Mouse (Mus musculus) myocyte (in vitro differentiated cells): Measurements from ENCODE around the gene Cipc.

Source experiments
- CEBPB ChIP-seq: IDR thresholded peaks from 2 replicates; pipeline ENCODE4 v1.6.1; 2011; ENCODE audit warnings: mild to moderate bottlenecking, moderate library complexity; ENCODE audit not compliant: poor library complexity, insufficient read depth, severe bottlenecking
- MAX ChIP-seq: IDR thresholded peaks from one replicate; pipeline ENCODE4 v1.6.1; 2011; ENCODE audit warnings: low read depth, mild to moderate bottlenecking, control low read depth
- MYOD1 ChIP-seq, 3 experiments: IDR thresholded peaks; one replicate each; pipeline ENCODE4 v1.6.1; 2011; ENCODE audit warnings: control low read depth in 2 of 3, low read depth in 2 of 3, mild to moderate bottlenecking in 2 of 3, moderate library complexity in 1 of 3; ENCODE audit not compliant: insufficient read length in 2 of 3, control insufficient read depth in 1 of 3
- POLR2A ChIP-seq: IDR thresholded peaks from one replicate; pipeline ENCODE4 v1.6.1; 2011; ENCODE audit warnings: low read depth, mild to moderate bottlenecking, control low read depth, moderate library complexity; ENCODE audit not compliant: insufficient read length
- POLR2AphosphoS2 ChIP-seq: IDR thresholded peaks from one replicate; pipeline ENCODE4 v1.6.1; 2011; ENCODE audit warnings: low read depth, control low read depth; ENCODE audit not compliant: insufficient read length
- TCF12 ChIP-seq: IDR thresholded peaks from one replicate; pipeline ENCODE4 v1.6.1; 2011; ENCODE audit warnings: mild to moderate bottlenecking, control low read depth; ENCODE audit not compliant: poor library complexity, insufficient read depth, severe bottlenecking

DNA sequence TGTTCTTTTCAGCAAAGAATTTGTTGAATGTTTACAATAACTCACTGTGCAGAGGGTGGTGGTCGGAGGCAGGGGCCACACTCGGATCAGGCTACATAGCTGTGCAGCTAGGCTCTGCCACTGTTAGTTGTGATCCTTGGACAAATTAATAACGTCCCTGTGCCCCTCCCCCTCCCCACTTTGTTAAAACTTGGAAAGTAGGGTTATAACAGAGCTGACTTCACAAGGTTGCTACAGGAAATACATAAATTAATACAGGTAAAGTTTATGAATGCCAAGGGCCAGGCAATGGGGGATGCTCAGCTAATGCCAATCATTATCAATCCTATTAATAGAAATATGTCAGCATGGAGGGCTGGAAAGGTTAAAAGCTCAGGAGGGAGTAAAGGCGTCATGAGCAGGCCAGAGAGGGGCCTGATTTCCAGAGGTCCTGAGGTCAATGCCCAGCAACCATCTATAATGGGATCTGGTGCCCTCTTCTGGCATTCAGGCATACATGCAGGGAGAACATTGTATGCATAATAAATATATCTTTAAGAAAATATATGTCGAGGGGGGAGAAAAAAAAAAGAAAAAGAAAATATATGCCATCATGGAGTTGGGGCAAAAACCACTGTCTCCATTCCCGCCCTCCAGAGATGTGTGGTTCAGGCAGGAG, 29.8 kb downstream of the Cipc start:
- TF ChIP-seq POLR2A: no peak
- no peak for TF ChIP-seq CEBPB
- TF ChIP-seq POLR2AphosphoS2: no peak
- TF ChIP-seq MYOD1 (IDR thresholded peaks at IDR 0.05; ENCODE audit: control insufficient read depth in 1 of 3, insufficient read length in 2 of 3, low read depth in 2 of 3): no peak
- TF ChIP-seq MAX: no peak
- no peak for TF ChIP-seq TCF12
